Mouse (Mus musculus): ENCODE data around the gene Lrch1. TPM values are rescaled to one million over a fixed set of nuclear protein-coding genes. Genes with fewer than 3 reads are reported as not detected.

Gene Lrch1
- polyA plus RNA-seq, 1 experiment from 2014 or later = 14.6 TPM

GRCm38 (mm10) chr14:74814848-74815789 is 132.6 kb downstream of the Lrch1 start:
- Histone ChIP-seq H3K27me3 (no peaks in the 10 kb centered on the region), H3K4me3 (no peak overlapping the region), H3K27ac (no peak overlapping the region), H3K9ac (no peak overlapping the region), H3K9me3 (no peaks in the 10 kb centered on the region), H3K4me2 (no peak overlapping the region), H3K4me1 (peaks cover 4% of the 10 kb centered on the region; the same call in 1 of the 2 replicates), H3K36me3 (peaks cover 23% of the 10 kb centered on the region)
- 83% methylated on average over 17 of the region's 17 CpGs for WGBS
- no peak for ATAC-seq (ENCODE audit: insufficient number of reproducible peaks, low FRiP score, low TSS enrichment, low read depth)

DNA sequence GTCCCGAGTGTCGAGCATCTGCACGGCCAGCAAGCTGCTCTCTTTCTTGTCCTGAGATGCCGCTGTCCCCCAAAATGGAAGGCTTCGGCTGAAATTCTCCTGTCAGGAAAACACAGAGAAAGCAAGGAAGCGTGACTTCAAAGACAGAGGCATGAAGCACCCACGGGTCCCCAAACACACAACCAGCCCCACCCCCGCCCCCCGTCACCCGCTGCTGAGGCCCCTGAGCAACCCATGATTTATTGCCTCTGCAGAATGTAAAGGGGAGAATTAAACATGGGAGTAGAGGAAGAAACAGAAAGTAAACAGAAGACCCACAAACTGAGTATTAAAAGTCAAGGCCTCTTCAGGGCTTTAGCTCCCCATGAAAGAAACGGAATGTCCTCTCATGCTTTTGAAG is 136.1 kb downstream of the Lrch1 start:
- no peak for ATAC-seq (ENCODE audit: insufficient number of reproducible peaks, low FRiP score, low TSS enrichment, low read depth)
- H3K27me3 ChIP-seq = no peaks in the 10 kb centered on the region
- peaks cover 41% of the 10 kb centered on the region for H3K36me3 ChIP-seq
- H3K27ac ChIP-seq = no peak overlapping the region
- H3K9me3 ChIP-seq = no peaks in the 10 kb centered on the region
- WGBS = 55% methylated on average over 11 of the region's 11 CpGs
- no peak overlapping the region for H3K4me2 ChIP-seq
- peaks cover 4% of the 10 kb centered on the region; the same call in 1 of the 2 replicates for H3K4me1 ChIP-seq
- no peak overlapping the region for H3K9ac ChIP-seq
- no peak overlapping the region for H3K4me3 ChIP-seq

DNA sequence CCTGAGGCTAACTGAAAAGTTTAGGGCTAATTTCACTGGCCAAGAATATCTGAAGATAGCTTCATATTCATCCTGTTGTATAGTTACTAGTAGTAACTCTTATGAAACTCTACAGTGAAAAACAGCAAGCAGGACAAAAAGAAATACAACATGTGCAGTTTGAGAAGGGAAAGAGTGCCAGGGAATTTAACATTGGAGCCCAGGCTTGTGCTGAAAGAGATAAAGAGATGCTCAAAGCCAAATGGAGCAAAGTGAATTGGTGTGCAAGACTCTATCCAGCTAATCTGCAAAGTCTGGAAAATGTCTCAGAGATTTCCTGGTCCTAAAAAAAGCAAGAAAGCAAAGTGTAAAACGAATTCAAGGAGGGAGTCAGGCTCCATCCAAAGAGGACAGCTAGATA is 145.7 kb downstream of the Lrch1 start:
- Histone ChIP-seq H3K9ac (no peak overlapping the region), H3K27ac (no peak overlapping the region), H3K27me3 (no peaks in the 10 kb centered on the region), H3K9me3 (0 out of 2 replicates have a peak, but pooled peaks cover 4% of the 10 kb centered on the region), H3K4me1 (no peaks in the 10 kb centered on the region), H3K4me2 (no peak overlapping the region), H3K36me3 (peaks cover 42% of the 10 kb centered on the region), H3K4me3 (no peak overlapping the region)
- no peak for ATAC-seq (ENCODE audit: insufficient number of reproducible peaks, low FRiP score, low TSS enrichment, low read depth)
- WGBS = 75% methylated on average over 1 of the region's 1 CpGs

- Histone ChIP-seq H3K4me3 (no peak overlapping the region), H3K27me3 (no peaks in the 10 kb centered on the region), H3K27ac (no peak overlapping the region), H3K4me1 (no peaks in the 10 kb centered on the region), H3K9me3 (0 out of 2 replicates have a peak, but pooled peaks cover 4% of the 10 kb centered on the region), H3K9ac (no peak overlapping the region), H3K4me2 (no peak overlapping the region), H3K36me3 (peaks cover 28% of the 10 kb centered on the region)
- 74% methylated on average over 16 of the region's 16 CpGs for WGBS
- no peak for ATAC-seq (ENCODE audit: insufficient number of reproducible peaks, low FRiP score, low TSS enrichment, low read depth)
These were observed 149.4 kb downstream of the Lrch1 start for GRCm38 (mm10) chr14:74798063-74798890.

DNA sequence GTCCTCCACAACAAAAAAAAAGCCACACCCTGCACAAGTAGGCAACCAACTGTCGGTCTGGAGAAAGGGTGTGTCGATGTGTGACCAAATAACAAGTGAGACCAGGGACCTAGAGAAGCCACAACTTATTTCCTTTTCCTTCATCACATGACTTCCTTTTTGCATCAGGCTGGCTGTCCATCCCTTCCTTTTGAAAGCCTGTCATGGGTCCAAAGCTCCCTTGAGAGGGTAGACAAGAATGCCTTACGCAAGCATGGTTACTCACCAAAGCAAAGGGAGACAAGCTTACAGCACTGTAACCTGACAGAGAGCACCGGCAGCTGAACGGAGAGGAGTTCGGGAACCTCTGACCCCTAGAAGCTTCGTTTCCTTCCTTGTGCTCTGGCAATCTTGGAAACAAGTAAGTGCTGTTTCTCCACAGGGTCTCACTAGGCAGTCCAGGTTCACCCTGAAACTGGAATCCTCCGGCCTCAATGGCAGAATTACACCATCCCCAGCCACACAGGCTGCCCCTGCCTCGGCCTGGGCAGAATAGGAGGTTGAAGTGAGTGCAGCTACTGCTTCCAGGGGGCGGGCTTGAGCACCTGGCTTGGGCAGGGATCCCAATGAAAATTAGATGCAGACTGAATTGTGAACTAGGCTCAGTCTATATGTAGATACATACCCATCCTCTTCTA is 150.2 kb downstream of the Lrch1 start:
- Histone ChIP-seq H3K4me1 (no peaks in the 10 kb centered on the region), H3K36me3 (peaks cover 31% of the 10 kb centered on the region), H3K27ac (no peak overlapping the region), H3K4me2 (no peak overlapping the region), H3K4me3 (no peak overlapping the region), H3K9ac (no peak overlapping the region), H3K9me3 (0 out of 2 replicates have a peak, but pooled peaks cover 4% of the 10 kb centered on the region), H3K27me3 (no peaks in the 10 kb centered on the region)
- 81% methylated on average over 10 of the region's 10 CpGs for WGBS
- no peak for ATAC-seq (ENCODE audit: insufficient number of reproducible peaks, low FRiP score, low TSS enrichment, low read depth)

GRCm38 (mm10) chr14:74794931-74795330 is 152.7 kb downstream of the Lrch1 start:
- no peak for ATAC-seq (ENCODE audit: insufficient number of reproducible peaks, low FRiP score, low TSS enrichment, low read depth)
- whole genome bisulfite sequencing = 75% methylated on average over 12 of the region's 12 CpGs
- Histone ChIP-seq H3K4me2 (no peak overlapping the region), H3K4me3 (no peak overlapping the region), H3K27ac (no peak overlapping the region), H3K27me3 (no peaks in the 10 kb centered on the region), H3K9me3 (no peaks in the 10 kb centered on the region), H3K4me1 (no peaks in the 10 kb centered on the region), H3K36me3 (peaks cover 15% of the 10 kb centered on the region), H3K9ac (no peak overlapping the region)

DNA sequence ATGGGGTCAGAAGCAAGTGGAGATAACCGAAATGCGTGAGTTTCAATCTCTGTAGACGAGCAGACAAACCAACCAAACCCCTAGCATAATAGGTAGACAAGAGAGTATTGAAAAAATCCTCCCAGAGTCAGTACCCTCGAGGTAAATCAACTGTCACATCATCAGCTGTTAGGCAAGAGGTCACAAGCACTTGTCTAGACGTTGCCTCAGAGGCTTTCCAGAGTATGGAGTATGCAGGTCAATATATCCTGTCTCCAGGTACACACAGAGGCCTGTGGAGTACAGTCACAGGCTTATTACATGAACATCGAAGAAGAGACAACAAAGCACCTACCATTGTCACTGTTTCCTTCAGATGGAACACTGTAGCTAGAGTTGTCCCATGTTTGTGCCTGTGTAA is 154.9 kb downstream of the Lrch1 start:
- Histone ChIP-seq H3K27ac (no peak overlapping the region), H3K27me3 (no peaks in the 10 kb centered on the region), H3K36me3 (peaks cover 11% of the 10 kb centered on the region), H3K4me2 (no peak overlapping the region), H3K9ac (no peak overlapping the region), H3K9me3 (no peaks in the 10 kb centered on the region), H3K4me3 (no peak overlapping the region), H3K4me1 (no peaks in the 10 kb centered on the region)
- ATAC-seq (ENCODE audit: insufficient number of reproducible peaks, low FRiP score, low TSS enrichment, low read depth) = no peak
- WGBS = 76% methylated on average over 6 of the region's 6 CpGs

GRCm38 (mm10) chr14:74790535-74790934 is 157.1 kb downstream of the Lrch1 start:
- Histone ChIP-seq H3K27ac (no peak overlapping the region), H3K4me2 (no peak overlapping the region), H3K27me3 (no peaks in the 10 kb centered on the region), H3K4me3 (no peak overlapping the region), H3K36me3 (peaks cover 18% of the 10 kb centered on the region), H3K4me1 (no peaks in the 10 kb centered on the region), H3K9me3 (no peaks in the 10 kb centered on the region), H3K9ac (no peak overlapping the region)
- 85% methylated on average over 5 of the region's 5 CpGs for WGBS
- ATAC-seq (ENCODE audit: insufficient number of reproducible peaks, low FRiP score, low TSS enrichment, low read depth) = no peak

- H3K9ac ChIP-seq = no peak overlapping the region
- H3K4me3 ChIP-seq = no peak overlapping the region
- no peak overlapping the region for H3K4me2 ChIP-seq
- H3K4me1 ChIP-seq = no peaks in the 10 kb centered on the region
- WGBS = 71% methylated on average over 8 of the region's 8 CpGs
- H3K36me3 ChIP-seq = peaks cover 29% of the 10 kb centered on the region
- no peaks in the 10 kb centered on the region for H3K27me3 ChIP-seq
- no peak for ATAC-seq (ENCODE audit: insufficient number of reproducible peaks, low FRiP score, low TSS enrichment, low read depth)
- H3K9me3 ChIP-seq = no peaks in the 10 kb centered on the region
- no peak overlapping the region for H3K27ac ChIP-seq
These were observed 158.9 kb downstream of the Lrch1 start for GRCm38 (mm10) chr14:74788766-74789165.

DNA sequence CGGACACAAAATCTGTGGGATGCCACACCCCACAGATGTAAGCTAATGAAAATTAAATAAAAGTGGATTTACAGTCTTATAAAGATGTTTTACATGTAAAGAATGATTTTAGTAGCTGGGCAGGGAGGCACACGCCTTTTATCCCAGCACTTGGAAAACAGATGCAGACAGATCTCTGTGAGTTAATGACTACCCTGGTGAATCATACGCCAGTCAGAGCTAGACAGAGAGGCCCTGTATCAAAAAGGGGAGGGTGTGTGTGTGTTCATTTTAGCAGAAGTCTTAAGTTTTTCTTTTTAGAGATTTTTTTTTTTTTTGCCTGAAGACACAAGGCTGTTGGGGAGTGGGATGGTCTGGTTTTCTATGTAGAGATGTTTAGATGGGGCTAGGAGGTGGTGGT is 160.0 kb downstream of the Lrch1 start:
- ATAC-seq (ENCODE audit: insufficient number of reproducible peaks, low FRiP score, low TSS enrichment, low read depth) = no peak
- Histone ChIP-seq H3K36me3 (peaks cover 30% of the 10 kb centered on the region), H3K9me3 (no peaks in the 10 kb centered on the region), H3K4me1 (no peaks in the 10 kb centered on the region), H3K4me3 (no peak overlapping the region), H3K9ac (no peak overlapping the region), H3K27me3 (no peaks in the 10 kb centered on the region), H3K4me2 (no peak overlapping the region), H3K27ac (no peak overlapping the region)
- 51% methylated on average over 3 of the region's 3 CpGs for WGBS

DNA sequence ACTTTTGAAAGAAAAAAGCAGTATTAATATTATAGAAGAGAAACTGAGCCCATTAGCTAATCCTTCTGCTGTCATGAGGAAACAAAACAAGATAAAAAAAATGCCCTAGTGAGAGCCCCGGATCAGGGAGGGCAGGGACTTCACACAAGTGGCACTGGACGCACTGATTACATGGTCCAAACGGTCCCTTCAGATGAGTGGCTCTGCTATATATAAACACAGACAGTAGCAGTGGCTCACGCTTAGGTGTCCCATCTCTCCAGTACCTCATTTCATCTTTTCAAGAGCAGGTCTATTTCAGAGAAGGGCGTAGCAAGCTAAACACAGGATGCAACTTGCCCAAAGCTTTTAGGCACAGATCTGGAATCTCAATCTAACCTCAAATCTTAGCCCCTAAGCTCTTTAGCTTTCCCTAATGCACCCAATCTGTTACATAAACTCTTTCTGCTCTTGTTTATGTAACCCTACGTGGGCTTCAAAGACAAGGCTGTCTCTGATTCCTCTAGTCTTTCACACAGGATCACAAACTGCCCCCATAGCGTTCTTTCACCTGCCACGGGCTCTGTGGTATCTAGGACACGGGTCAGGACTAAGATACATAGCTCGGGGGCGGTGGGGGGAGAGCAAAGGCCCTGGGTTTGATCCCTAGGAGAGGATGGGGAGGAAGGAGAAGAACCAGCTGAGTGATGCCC is 163.3 kb downstream of the Lrch1 start:
- Histone ChIP-seq H3K9ac (no peak overlapping the region), H3K27ac (no peak overlapping the region), H3K36me3 (peaks cover 30% of the 10 kb centered on the region), H3K4me1 (no peaks in the 10 kb centered on the region), H3K27me3 (no peaks in the 10 kb centered on the region), H3K4me3 (no peak overlapping the region), H3K4me2 (no peak overlapping the region), H3K9me3 (no peaks in the 10 kb centered on the region)
- 77% methylated on average over 11 of the region's 11 CpGs for WGBS
- ATAC-seq (ENCODE audit: insufficient number of reproducible peaks, low FRiP score, low TSS enrichment, low read depth) = no peak
